Mouse (Mus musculus): ENCODE measurements around the gene Chrng.

- no peak for TF ChIP-seq CTCF (IDR thresholded peaks at IDR 0.05; ENCODE audit: low read depth, low read length)
- no peak for TF ChIP-seq POLR2A (IDR thresholded peaks at IDR 0.05; ENCODE audit: borderline replicate concordance, low read depth, low read length)
Measured at GRCm38 (mm10) chr1:87201848-87202247, 2.6 kb upstream of the Chrng start.
